Mouse (Mus musculus): Measurements from ENCODE around the gene Erbin. TPM values are rescaled to one million over a fixed set of nuclear protein-coding genes. Genes with fewer than 3 reads are reported as not detected.

Gene Erbin
- polyA plus RNA-seq, 1 experiment = 6.6 TPM

DNA sequence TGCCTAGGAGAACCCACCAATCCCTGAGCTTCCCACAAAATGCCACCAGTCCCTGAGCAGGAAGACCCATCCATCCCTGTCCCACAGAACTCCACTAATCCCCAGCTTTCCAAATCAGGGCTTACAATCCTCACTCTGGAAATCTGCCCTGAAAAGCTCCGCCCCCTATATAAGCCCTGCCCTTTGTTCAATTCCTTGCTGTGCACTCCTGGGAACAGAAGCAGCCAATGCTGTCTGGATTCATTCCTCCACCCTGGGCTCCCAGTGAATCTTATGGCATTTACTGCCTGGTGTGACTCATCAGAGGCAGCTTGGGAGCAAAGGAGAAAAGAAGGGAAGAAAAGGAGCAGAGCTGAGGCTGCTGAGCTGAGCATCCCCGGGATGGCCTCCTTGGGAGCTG lies 81.7 kb downstream of the Erbin start:
- Histone ChIP-seq H3K9me3 (no peaks in the 10 kb centered on the region), H3K36me3 (replicated peaks; ENCODE audit: low read length) (peaks cover 98% of the 10 kb centered on the region)

GRCm38 (mm10) chr13:103829623-103830135 lies 90.6 kb downstream of the Erbin start:
- H3K9me3 ChIP-seq = no peaks in the 10 kb centered on the region
- H3K27me3 ChIP-seq (replicated peaks) = no peaks in the 10 kb centered on the region
- peaks cover 92% of the 10 kb centered on the region for H3K36me3 ChIP-seq (replicated peaks; ENCODE audit: low read length)
- peaks cover 9% of the 10 kb centered on the region; the same call in 1 of the 2 replicates for H3K4me1 ChIP-seq
- H3K4me3 ChIP-seq (replicated peaks) = no peak overlapping the region
- TF ChIP-seq GATA1 (IDR thresholded peaks at IDR 0.05; ENCODE audit: borderline replicate concordance, low read length) = no peak
- TF ChIP-seq FLI1 (IDR thresholded peaks at IDR 0.05; ENCODE audit: low read length) = no peak

More for the DNA sequence above, 81.7 kb downstream of the Erbin start:
- no peak for TF ChIP-seq GATA1 (IDR thresholded peaks at IDR 0.05; ENCODE audit: borderline replicate concordance, low read length)
- no peak for TF ChIP-seq FLI1 (IDR thresholded peaks at IDR 0.05; ENCODE audit: low read length)
- Histone ChIP-seq H3K4me1 (peaks cover 36% of the 10 kb centered on the region), H3K4me3 (replicated peaks) (no peak overlapping the region), H3K27me3 (replicated peaks) (no peaks in the 10 kb centered on the region)

DNA sequence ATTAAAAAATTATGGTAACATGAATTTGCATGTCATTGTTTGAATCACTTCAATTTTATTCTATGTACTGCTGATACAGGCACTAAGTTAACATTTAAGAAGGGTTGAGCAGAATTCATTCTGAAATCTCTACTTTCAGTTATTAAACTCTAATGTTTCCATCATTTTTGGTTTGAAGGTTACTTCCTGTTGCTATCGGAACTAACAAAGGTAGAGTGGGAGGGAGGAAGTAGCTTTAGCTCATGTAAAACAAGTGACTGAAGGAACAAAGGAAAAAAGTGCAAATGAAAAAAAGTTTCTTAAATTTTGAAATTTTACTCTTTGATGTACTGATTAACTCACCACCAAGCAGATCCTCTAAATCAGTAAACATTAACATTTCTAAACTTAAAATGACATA lies 98.0 kb downstream of the Erbin start:
- TF ChIP-seq GATA1 (IDR thresholded peaks at IDR 0.05; ENCODE audit: borderline replicate concordance, low read length) (no peak), FLI1 (IDR thresholded peaks at IDR 0.05; ENCODE audit: low read length) (no peak)
- H3K36me3 ChIP-seq (replicated peaks; ENCODE audit: low read length) = peaks cover 91% of the 10 kb centered on the region
- H3K4me3 ChIP-seq (replicated peaks) = no peak overlapping the region
- H3K27me3 ChIP-seq (replicated peaks) = no peaks in the 10 kb centered on the region
- 0 out of 2 replicates have a peak, but pooled peaks cover 7% of the 10 kb centered on the region for H3K4me1 ChIP-seq
- no peaks in the 10 kb centered on the region for H3K9me3 ChIP-seq

DNA sequence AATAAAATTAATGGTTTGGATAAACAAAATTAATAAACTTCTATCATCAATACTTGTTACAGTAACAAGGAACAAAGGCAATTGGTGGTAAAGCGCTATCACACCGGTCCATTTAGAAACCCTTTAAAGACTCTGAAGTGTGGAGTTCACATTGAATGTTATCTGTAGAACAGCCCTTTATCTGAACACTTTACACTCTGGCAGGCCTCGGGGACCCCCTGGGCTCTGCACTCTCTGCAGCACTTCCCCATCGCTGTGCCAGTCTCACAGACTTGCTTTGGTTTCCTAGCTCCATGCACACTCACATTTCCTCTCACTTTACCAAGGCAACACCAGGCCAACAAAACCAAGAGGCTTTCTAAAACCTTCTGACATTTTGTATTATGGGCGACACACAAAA lies 100.9 kb downstream of the Erbin start:
- Histone ChIP-seq H3K4me1 (0 out of 2 replicates have a peak, but pooled peaks cover 4% of the 10 kb centered on the region), H3K4me3 (replicated peaks) (no peak overlapping the region), H3K36me3 (replicated peaks; ENCODE audit: low read length) (peaks cover 92% of the 10 kb centered on the region), H3K9me3 (no peaks in the 10 kb centered on the region), H3K27me3 (replicated peaks) (no peaks in the 10 kb centered on the region)
- TF ChIP-seq GATA1 (IDR thresholded peaks at IDR 0.05; ENCODE audit: borderline replicate concordance, low read length) (no peak), FLI1 (IDR thresholded peaks at IDR 0.05; ENCODE audit: low read length) (no peak)

GRCm38 (mm10) chr13:103817935-103818334 lies 102.4 kb downstream of the Erbin start:
- no peak overlapping the region for H3K4me3 ChIP-seq (replicated peaks)
- H3K27me3 ChIP-seq (replicated peaks) = no peaks in the 10 kb centered on the region
- H3K36me3 ChIP-seq (replicated peaks; ENCODE audit: low read length) = peaks cover 93% of the 10 kb centered on the region
- no peaks in the 10 kb centered on the region for H3K9me3 ChIP-seq
- TF ChIP-seq GATA1 (IDR thresholded peaks at IDR 0.05; ENCODE audit: borderline replicate concordance, low read length) (no peak), FLI1 (IDR thresholded peaks at IDR 0.05; ENCODE audit: low read length) (no peak)
- H3K4me1 ChIP-seq = 0 out of 2 replicates have a peak, but pooled peaks cover 4% of the 10 kb centered on the region

DNA sequence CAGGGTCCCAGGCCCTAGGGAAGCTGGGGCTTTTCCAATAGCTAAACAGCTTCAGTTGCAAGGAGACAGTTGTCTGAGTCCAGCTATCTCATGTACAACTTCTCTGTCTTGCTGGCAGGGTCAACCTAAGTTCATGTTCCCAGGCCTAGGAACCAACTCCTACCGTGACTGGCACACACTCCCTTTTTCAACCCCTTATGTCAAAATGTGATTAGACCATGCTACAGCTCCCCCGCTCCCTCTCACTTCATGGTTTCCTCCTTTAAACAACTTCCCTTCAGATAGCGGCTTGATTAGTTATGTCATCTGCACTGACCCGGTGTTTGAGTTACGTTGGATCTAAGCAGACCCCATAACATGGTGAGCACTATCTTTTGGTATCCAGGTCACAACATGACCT lies 112.8 kb downstream of the Erbin start:
- TF ChIP-seq FLI1 (IDR thresholded peaks at IDR 0.05; ENCODE audit: low read length) (no peak), GATA1 (IDR thresholded peaks at IDR 0.05; ENCODE audit: borderline replicate concordance, low read length) (no peak)
- Histone ChIP-seq H3K27me3 (replicated peaks) (no peaks in the 10 kb centered on the region), H3K9me3 (peaks cover under 1% of the 10 kb centered on the region; the same call in 1 of the 2 replicates), H3K4me3 (replicated peaks) (no peak overlapping the region), H3K4me1 (peaks cover 9% of the 10 kb centered on the region), H3K36me3 (replicated peaks; ENCODE audit: low read length) (peaks cover 2% of the 10 kb centered on the region)

DNA sequence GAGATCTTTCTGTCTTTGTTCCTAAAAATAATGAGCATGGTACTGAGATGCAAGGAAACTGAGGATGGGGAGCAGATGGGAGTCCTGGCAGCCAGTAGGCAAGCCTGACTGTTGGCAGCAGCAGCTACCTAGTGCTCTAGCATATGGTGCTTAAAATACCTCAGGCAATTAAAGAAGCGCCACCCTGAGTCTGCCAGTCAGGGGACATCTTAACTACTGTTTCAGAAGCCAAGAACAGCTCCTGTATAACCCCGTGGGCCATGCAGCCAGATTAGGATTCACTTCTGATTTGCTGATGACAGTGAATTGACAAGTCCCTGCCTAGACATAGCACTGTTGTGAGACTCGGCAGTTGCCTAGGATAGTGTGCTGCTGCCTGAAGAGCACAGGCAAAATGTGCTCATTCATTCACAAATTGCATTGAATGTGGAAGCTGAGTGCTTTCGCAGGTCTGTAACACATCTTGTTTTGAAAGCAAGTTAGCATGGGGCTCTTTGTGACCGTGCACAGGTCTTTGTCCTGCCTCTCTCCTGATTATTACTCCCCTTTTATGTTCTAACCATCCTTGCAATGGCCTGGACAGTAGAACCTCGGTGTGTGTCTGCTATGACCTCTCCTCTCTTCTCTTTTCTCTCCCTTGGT lies 114.0 kb downstream of the Erbin start:
- Histone ChIP-seq H3K4me1 (peaks cover 9% of the 10 kb centered on the region), H3K27me3 (replicated peaks) (no peaks in the 10 kb centered on the region), H3K36me3 (replicated peaks; ENCODE audit: low read length) (no peaks in the 10 kb centered on the region), H3K9me3 (peaks cover 3% of the 10 kb centered on the region; the same call in 1 of the 2 replicates), H3K4me3 (replicated peaks) (no peak overlapping the region)
- no peak for TF ChIP-seq GATA1 (IDR thresholded peaks at IDR 0.05; ENCODE audit: borderline replicate concordance, low read length)
- no peak for TF ChIP-seq FLI1 (IDR thresholded peaks at IDR 0.05; ENCODE audit: low read length)

DNA sequence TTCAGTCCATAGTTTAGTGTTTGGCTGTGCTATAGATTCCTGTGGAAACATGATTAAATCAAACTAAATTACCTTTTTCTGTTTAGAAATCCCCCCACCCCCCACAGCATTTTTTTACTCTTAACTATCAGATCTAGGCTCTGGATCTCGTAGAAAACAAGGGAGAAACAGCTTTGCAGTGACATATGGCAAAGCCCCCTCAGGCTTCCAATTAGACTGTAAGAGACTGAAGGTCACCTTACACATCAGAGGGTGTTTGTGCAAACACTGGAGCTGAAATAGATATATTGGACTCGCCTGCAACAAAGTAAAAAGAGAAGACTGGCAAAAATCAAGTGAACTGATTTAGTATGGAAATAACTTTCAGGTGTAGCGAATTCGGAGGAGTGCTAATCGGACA lies 116.6 kb downstream of the Erbin start:
- H3K4me3 ChIP-seq (replicated peaks) = no peak overlapping the region
- no peaks in the 10 kb centered on the region for H3K27me3 ChIP-seq (replicated peaks)
- H3K4me1 ChIP-seq = peaks cover 14% of the 10 kb centered on the region
- H3K9me3 ChIP-seq = peaks cover 3% of the 10 kb centered on the region; the same call in 1 of the 2 replicates
- TF ChIP-seq GATA1 (IDR thresholded peaks at IDR 0.05; ENCODE audit: borderline replicate concordance, low read length) = no peak
- no peak for TF ChIP-seq FLI1 (IDR thresholded peaks at IDR 0.05; ENCODE audit: low read length)
- H3K36me3 ChIP-seq (replicated peaks; ENCODE audit: low read length) = no peaks in the 10 kb centered on the region

DNA sequence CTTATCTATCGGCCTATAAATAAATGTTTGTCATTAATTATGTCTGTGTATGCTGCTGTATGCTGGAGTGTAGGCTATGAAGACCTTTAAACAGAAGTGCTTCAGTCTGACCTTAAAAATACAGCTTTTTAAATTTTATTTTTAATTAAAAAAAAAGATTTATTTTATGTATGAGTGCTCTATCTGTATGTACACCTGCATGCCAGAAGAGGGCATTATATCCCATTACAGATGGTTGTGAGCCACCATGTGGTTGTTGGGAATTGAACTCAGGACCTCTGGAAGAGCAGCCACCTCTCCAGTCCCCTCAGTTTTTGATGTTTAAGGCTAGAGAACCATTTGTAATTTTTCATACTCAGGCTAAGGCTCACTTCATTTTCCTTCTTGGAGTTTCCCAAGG lies 119.3 kb downstream of the Erbin start:
- H3K36me3 ChIP-seq (replicated peaks; ENCODE audit: low read length) = no peaks in the 10 kb centered on the region
- TF ChIP-seq GATA1 (IDR thresholded peaks at IDR 0.05; ENCODE audit: borderline replicate concordance, low read length) (no peak), FLI1 (IDR thresholded peaks at IDR 0.05; ENCODE audit: low read length) (no peak)
- no peaks in the 10 kb centered on the region for H3K27me3 ChIP-seq (replicated peaks)

More for the DNA sequence above, 119.3 kb downstream of the Erbin start:
- peaks cover 3% of the 10 kb centered on the region; the same call in 1 of the 2 replicates for H3K9me3 ChIP-seq
- H3K4me1 ChIP-seq = peaks cover 4% of the 10 kb centered on the region; the same call in 1 of the 2 replicates
- H3K4me3 ChIP-seq (replicated peaks) = no peak overlapping the region
